Mouse (Mus musculus) kidney, adult 18-20 months (tissue): Measurements from ENCODE around the gene Iqgap1.
"Not testable (repeated sequence)": the region's sequence is repeated elsewhere in the genome, so short reads cannot be mapped to it uniquely, and the experiment has no call there.

Source experiments
- DNase-seq: peaks from one replicate; pipeline ENCODE4 v3.0.0; 2021

The Iqgap1 gene

GRCm38 (mm10) chr7:80762297-80762696 is 63.5 kb downstream of the Iqgap1 start:
- DNase-seq, result peak; percentile 48

DNA sequence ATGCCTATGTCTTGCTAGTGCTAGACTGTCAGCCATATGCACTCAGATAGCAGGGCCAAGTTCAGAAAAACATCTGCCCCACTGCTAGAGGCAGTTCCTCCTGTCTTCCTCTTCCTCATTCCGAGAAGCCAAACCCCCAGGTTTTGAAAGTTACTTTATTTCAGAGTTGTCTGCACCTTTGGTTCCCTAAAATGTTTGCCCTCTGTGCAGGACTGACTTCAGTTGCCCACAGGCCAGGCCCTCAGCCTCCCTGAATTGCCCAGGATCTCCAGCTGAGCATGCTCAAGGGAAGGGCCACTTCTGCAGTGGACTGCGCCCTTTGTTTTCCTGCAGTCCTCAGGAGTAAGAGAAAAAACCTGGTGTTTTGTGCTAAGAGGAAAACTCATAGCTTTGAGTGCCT is 71.7 kb downstream of the Iqgap1 start:
- DNase-seq, result no peak

DNA sequence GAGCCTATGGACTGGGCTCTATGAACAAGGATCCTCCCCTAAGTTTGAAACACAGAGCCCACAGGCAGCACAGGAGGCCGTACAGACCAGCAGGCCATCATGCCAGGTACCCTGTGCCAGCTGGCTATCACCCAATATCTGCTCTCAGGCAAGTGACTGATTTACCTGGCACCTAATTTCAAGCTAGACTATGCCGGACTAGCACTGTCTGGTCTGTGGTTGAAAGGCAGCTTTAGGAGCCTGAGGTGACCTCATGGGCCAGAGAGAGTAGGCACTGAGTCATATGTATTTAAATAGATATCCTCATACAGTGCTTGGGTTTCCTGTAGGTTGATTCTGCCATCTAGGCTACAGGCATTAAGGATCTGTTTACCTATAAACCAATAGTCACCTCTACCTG is 72.2 kb downstream of the Iqgap1 start:
- peak; percentile 86 for DNase-seq

DNA sequence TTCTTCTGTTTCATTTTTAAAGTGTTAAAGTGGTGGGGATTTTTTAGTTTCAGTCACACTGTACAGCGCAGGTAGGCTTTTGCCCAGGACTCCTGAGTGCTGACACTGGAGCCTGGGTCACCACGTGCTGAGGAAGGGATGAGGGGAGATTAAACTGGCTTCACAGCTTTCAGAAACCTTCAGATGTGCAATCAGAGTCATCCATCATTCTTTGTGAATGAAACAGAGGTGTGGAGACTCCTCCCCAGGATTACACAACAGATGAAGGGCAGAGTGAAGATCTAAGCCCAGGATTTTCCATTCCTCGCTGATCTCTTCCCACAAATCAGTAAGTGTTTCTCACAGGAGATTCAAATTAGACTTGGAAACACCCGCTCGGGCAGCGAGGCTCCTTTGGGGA is 76.2 kb downstream of the Iqgap1 start:
- no peak for DNase-seq

GRCm38 (mm10) chr7:80749109-80749508 is 76.7 kb downstream of the Iqgap1 start:
- not testable (repeated sequence) for DNase-seq

DNA sequence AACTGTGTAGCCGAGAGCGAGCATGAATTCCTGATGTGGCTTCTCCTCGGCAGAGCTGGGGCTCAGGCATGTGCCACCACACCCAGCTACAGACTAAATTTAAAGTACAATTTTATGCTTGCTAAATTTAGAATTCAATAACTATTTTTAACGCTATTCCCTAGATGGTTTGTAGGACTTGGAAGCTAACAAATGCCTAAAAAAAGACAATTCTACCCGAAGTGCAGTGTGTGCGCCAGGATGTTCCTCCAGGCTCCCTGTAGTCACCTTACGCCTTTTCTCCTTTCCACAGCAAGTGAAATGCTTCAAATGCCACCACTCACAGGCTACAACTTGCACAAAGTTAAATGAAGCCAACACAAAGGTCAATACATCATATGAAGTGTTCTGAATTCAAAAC is 78.4 kb downstream of the Iqgap1 start:
- no peak for DNase-seq

DNA sequence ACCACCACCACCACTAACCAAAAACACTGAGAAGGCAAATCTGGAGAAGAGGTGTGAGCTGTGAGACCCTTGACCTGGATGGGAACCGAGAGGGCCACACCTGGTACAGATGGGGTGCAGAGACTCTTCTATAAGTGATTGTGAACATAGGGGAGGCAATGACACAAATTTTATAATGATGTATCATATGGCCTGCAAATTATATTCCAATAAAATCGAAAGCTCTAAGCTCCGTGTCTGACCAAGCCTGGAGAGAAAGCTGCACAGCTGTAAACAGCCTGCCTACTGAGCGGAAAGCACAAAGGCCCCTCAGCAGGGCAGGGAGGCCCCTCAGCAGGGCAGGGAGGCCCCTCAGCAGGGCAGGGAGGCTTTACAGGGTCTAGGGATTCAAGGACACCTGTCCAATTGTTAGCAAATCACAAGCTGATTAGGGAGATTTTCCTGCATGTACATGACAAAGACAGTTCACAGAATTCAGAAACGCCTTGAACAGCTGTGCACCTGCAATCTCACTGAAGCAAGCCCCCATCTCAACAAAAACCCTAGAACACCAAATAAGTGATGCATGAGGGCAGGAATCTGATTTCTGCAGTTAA is 79.5 kb downstream of the Iqgap1 start:
- DNase-seq, result no peak

- no peak for DNase-seq
Observed at GRCm38 (mm10) chr7:80745746-80746145, 80.0 kb downstream of the Iqgap1 start.

DNA sequence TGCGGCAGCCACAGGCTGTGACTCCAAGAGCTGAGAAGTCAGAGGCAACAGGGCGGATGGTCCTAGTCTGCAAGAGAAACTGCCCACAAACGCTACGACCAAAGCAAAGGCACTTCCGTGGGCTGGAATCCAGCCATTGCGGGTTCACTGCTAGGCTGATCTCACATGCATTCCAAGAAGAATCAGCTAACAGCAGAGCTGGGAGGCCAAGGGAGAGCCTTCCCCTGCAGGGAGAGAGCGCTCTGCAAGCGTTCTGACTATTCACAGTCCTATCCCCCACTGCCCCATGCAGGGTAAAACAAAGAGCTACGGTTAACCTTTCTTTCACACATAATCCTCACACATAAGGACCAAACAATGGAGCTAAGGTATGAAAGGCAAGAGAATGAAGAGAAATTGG is 80.5 kb downstream of the Iqgap1 start:
- peak; percentile 21 for DNase-seq

DNA sequence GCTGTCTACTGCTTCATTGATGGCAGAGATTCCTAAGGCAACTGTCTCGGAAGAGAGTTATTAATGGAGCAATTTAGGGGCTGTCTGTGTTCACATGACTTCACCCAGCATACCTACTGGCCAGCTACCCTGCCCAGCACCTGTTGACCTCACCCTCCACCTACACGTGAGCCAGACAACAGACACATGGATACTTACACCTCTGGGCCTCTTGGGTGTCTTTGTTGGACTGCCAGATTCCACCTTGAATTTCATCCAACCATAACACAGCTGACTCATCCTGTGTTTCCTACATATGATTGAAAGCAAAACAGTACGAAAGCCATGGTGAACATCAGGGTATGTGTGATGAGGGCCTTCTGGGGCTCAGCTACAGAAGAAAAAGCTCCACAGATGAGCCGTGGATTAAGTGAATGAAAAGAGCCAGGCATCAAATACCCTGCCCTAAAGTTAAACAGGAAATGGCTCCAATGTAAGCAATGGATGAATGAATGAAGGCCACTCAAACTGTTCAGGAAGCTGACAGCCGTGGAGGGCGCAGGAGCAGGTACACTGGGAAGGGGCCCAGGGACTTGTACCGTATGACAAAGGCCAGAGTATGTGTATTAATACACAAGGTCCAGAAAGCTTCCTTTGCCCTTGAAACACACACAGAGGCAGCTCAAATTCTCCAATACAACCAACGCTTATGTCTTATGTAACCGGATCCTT is 81.7 kb downstream of the Iqgap1 start:
- no peak for DNase-seq

DNA sequence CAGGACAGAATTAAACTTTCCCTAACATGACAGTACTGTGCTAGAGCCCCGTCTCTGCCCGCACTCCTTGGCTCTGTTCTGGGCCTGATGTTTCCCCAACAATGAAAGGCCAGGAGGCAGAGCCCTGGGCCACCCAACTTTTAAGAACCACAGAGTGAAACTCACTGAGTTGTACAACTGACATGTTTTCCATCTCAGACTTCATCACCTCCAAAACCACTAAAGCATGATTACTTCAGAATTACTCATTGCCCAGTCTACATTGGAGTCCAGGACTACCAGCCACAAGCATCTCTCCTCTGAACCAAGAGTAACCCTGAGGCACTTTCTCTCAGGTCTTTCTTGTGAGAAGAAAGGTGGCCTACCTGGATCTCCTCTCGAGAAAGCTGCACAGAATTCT is 83.1 kb downstream of the Iqgap1 start:
- DNase-seq, result no peak

DNA sequence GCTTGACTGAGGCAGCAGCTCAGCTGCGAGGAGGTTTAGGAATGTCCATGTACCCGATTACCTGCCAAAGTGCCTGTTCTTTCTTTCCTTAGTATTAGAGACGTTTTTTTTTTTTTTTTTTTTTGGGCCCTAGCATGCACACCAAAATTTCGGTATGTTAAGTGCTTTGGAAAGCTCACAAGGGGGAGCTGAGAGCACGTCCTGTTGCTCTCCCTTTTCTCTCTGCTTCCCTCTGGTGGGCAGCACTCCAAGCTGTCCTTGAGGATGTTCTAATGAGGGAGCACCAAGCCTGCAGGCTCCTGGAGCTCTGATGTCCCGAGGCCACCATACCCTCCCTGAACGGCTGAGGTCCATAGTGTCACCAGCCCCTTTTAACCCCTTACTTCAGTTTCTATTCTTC is 84.8 kb downstream of the Iqgap1 start:
- peak; percentile 77 for DNase-seq

- no peak for DNase-seq
Observed at GRCm38 (mm10) chr7:80736199-80736598, 89.6 kb downstream of the Iqgap1 start.

DNA sequence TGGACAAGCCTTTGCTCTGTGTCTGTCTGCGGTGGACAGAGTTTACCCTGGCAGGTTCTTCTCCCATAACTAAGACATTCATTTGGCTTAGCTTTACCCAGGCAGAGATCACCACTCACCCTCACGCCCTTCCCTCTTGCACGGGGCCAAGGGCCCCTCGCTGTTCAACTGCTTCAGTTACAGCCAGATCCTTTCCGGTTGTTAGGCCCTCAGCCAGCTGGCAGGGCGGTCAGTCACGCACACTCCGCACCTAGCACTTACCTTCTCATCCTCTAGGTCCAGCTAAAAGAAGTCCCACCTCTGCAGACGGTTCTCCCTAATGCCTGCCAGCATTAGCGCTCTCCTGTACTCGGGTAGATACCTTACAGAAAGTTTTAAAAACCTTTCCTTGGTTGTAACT is 92.8 kb downstream of the Iqgap1 start:
- DNase-seq, result no peak

DNA sequence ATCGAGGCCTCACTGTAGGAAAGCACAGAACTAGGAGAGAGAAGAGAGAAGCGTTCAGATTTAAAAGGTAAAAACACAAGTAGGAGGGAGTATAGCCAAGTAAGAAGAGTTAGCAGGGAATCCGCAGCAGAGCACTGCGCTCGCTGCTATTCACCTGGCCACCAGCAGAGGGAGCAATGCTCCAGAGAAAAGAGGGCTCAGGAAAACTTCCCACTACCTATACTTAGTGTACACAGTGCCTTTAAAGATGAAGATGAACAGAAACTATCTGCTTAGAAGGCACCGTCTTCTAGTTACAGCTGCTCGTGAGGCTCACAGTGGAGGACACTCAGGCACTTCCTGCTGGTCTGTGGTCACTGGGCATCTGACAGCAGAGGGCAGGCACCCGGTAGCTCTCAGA is 96.1 kb downstream of the Iqgap1 start:
- peak; percentile 70 for DNase-seq

- DNase-seq, result no peak
Observed at GRCm38 (mm10) chr7:80721041-80721440, 104.7 kb downstream of the Iqgap1 start.

DNA sequence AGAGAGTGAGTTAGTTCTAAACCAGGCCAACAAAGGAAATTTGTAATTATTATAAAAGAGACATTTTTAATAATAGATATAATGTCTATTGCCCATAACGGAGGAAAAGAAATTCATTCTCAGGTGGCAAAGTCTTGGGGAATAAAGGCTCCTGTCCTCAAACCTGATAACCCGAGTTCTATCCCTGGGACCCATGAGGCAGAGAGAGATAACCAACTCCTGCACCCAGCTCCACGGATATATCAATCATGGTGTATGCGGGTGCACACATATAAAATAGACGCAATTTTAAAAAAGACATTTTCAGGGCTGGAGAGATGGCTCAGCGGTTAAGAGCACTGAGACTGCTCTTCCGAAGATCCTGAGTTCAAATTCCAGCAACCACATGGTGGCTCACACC is 106.2 kb downstream of the Iqgap1 start:
- no peak for DNase-seq

- DNase-seq, result no peak
Observed at GRCm38 (mm10) chr7:80719038-80719437, 106.7 kb downstream of the Iqgap1 start.

DNA sequence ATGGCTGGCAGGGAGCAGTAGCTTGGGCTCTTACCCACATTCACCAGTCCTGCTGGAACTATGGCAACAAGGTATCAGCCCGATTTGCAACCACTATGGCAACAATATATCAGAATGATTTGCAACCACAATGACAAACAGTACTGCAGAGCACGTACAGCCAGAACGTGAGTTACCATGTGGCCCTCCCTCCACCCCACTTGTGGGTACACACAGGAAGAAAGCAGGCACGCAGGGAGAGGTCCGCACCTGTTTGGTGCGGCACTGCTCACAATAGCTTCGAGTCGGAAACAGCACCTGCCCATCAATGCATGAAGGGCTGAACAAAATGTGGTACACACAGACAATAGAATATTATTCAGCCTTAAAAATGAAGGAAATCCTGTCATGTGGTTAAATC is 107.3 kb downstream of the Iqgap1 start:
- DNase-seq, result no peak

- DNase-seq, result no peak
Observed at GRCm38 (mm10) chr7:80716758-80717157, 109.0 kb downstream of the Iqgap1 start.

GRCm38 (mm10) chr7:80715306-80715705 is 110.5 kb downstream of the Iqgap1 start:
- DNase-seq, result no peak

- no peak for DNase-seq
Observed at GRCm38 (mm10) chr7:80711496-80711895, 114.3 kb downstream of the Iqgap1 start.

GRCm38 (mm10) chr7:80710333-80710732 is 115.4 kb downstream of the Iqgap1 start:
- no peak for DNase-seq

- no peak for DNase-seq
Observed at GRCm38 (mm10) chr7:80704066-80704465, 121.7 kb downstream of the Iqgap1 start.

- DNase-seq, result no peak
Observed at GRCm38 (mm10) chr7:80702510-80702909, 123.3 kb downstream of the Iqgap1 start.
